Mouse (Mus musculus) stomach, postnatal 0 days (tissue): ENCODE results near the gene Gm8906. TPM values are rescaled to one million over a fixed set of nuclear protein-coding genes. Genes with fewer than 3 reads are reported as not detected.
"Not testable (repeated sequence)": the region's sequence is repeated elsewhere in the genome, so short reads cannot be mapped to it uniquely, and the experiment has no call there.

Source experiments
- ATAC-seq: fragments of 200-750 bp; cut with Nextera tagmentation; 2 replicates; pipeline ENCODE4 v1.8.0; 2017; ENCODE audit not compliant: low FRiP score, low TSS enrichment
- DNase-seq: peaks from one replicate; pipeline ENCODE4 v3.0.0-alpha.2; 2016; ENCODE audit warnings: low spot score
- H3K27ac ChIP-seq: fragments of 300-500 bp; sonication (generic); replicated peaks from 2 replicates; pipeline ENCODE4 v1.5.1; 2014; ENCODE audit warnings: mild to moderate bottlenecking, control low read depth
- H3K27me3 ChIP-seq: fragments of 300-500 bp; sonication (generic); 2 replicates; pipeline ENCODE4 v1.6.1; 2014; ENCODE audit warnings: low read length; ENCODE audit not compliant: control insufficient read depth, insufficient read depth
- H3K36me3 ChIP-seq: fragments of 300-500 bp; sonication (generic); 2 replicates; pipeline ENCODE4 v1.6.1; 2014; ENCODE audit warnings: low read length, mixed read lengths; ENCODE audit not compliant: control insufficient read depth, insufficient read depth
- H3K4me1 ChIP-seq: fragments of 300-500 bp; sonication (generic); replicated peaks from 2 replicates; pipeline ENCODE4 v1.6.1; 2014; ENCODE audit warnings: antibody characterized with exemption; ENCODE audit not compliant: control insufficient read depth, insufficient read depth
- H3K4me2 ChIP-seq: fragments of 300-500 bp; sonication (generic); replicated peaks from 2 replicates; pipeline ENCODE4 v1.6.1; 2014; ENCODE audit warnings: low read depth, mild to moderate bottlenecking, control low read depth, moderate library complexity
- H3K4me3 ChIP-seq: fragments of 300-500 bp; sonication (generic); 2 replicates; pipeline ENCODE4 v1.5.1; 2014; ENCODE audit warnings: low read depth, low read length, control low read depth
- H3K9ac ChIP-seq: fragments of 300-500 bp; sonication (generic); 2 replicates; pipeline ENCODE4 v1.6.1; 2014; ENCODE audit warnings: mild to moderate bottlenecking, low read length, control low read depth, mixed read lengths
- H3K9me3 ChIP-seq: fragments of 300-500 bp; sonication (generic); 2 replicates; pipeline ENCODE4 v1.6.1; 2016; ENCODE audit warnings: low read length; ENCODE audit not compliant: control insufficient read depth
- WGBS: fragments of 180-500 bp; shearing (Covaris S2); extraction: QIAGEN DNeasy Blood & Tissue Kit; methylation state at CpG from one replicate; pipeline ENCODE4 v1.1.7; 2014; 5-methylcytosine and 5-hydroxymethylcytosine counted together
- polyA plus RNA-seq: library from polyadenylated mRNA; unstranded; fragments of >200 nt; fragmentation: Nextera tagmentation; extraction: Ambion mirVana; gene quantifications from 2 replicates; pipeline ENCODE4 v1.2.1, GENCODE M21; 2015

The Gm8906 gene
- polyA plus RNA-seq = not detected in 2 replicates

DNA sequence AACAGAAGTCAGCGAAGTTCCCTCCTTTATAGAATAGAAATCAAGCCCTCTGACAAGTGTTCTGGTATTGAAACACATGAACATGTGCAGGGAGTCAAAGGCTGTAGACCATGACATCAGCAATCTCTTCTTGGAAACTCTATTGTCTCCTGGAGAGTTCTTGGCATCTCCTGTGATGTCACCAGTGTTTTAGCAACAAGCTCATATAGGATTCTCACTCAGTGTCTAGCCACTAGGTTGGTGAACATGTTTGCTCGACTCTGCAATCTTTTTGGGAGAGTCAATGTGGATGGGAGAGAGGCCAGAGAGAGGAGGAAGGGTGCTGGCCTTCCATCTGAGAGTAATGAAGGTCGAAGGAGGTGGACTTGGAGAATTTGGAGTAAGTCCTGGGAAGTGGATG is at the start of gene Gm8906:
Gene Gm8906 (plus strand): TSS at position 301 of the 400 bp plus-strand sequence.
- H3K9me3 ChIP-seq, H3K27ac ChIP-seq, H3K36me3 ChIP-seq, H3K4me2 ChIP-seq, H3K4me3 ChIP-seq, H3K27me3 ChIP-seq, H3K9ac ChIP-seq, DNase-seq, H3K4me1 ChIP-seq, ATAC-seq: not testable (repeated sequence)
- 43% methylated on average over 2 of the region's 3 CpGs for WGBS

Other genes starting within 250 kb of the Gm8906 start
- gene Gm8890, start 246.7 kb upstream of the Gm8906 start, polyA plus RNA-seq = not detected in 2 replicates
- gene Speer1, start 161.2 kb upstream of the Gm8906 start, polyA plus RNA-seq = not detected in 2 replicates
- not detected in 2 replicates for gene Gm8897, start 86.3 kb upstream of the Gm8906 start, polyA plus RNA-seq
- gene Gm6460, start 92.2 kb downstream of the Gm8906 start, polyA plus RNA-seq = not detected in 2 replicates
- not detected in 2 replicates for gene Gm8922, start 179.3 kb downstream of the Gm8906 start, polyA plus RNA-seq